Mouse (Mus musculus) heart, embryonic 11.5 days (tissue): ENCODE measurements at regions not wholly inside any gene's neighbourhood (a gene's known extent, or its start where the extent isn't known, plus 50 kb on each side); places are given as distances from the start of the nearest gene placed in this dataset.
A peak's percentile ranks its signal among the peaks of the same experiment; 100 is the strongest.

Source experiments
- ATAC-seq: fragments of 200-750 bp; cut with Nextera tagmentation; replicated peaks from 2 replicates; pipeline ENCODE4 v1.8.0; 2017; ENCODE audit warnings: moderate library complexity; ENCODE audit not compliant: insufficient number of reproducible peaks, low FRiP score, low TSS enrichment
- H3K27ac ChIP-seq: fragments of 300-500 bp; sonication (generic); 2 replicates; pipeline ENCODE4 v1.5.1; 2014; ENCODE audit warnings: mild to moderate bottlenecking, low read depth, low read length
- H3K27me3 ChIP-seq: fragments of 300-500 bp; sonication (generic); 2 replicates; pipeline ENCODE4 v1.6.1; 2014; ENCODE audit warnings: mild to moderate bottlenecking, low read length, mixed read lengths; ENCODE audit not compliant: control insufficient read depth, insufficient read depth
- H3K36me3 ChIP-seq: fragments of 300-500 bp; sonication (generic); 2 replicates; pipeline ENCODE4 v1.6.1; 2014; ENCODE audit warnings: mild to moderate bottlenecking, low read length, moderate library complexity, mixed read lengths; ENCODE audit not compliant: control insufficient read depth, insufficient read depth
- H3K4me1 ChIP-seq: fragments of 300-500 bp; sonication (generic); 2 replicates; pipeline ENCODE4 v1.6.1; 2014; ENCODE audit warnings: low read length; ENCODE audit not compliant: control insufficient read depth, insufficient read depth
- H3K4me2 ChIP-seq: fragments of 300-500 bp; sonication (generic); 2 replicates; pipeline ENCODE4 v1.6.1; 2014; ENCODE audit warnings: mild to moderate bottlenecking, moderate library complexity
- H3K4me3 ChIP-seq: fragments of 300-500 bp; sonication (generic); 2 replicates; pipeline ENCODE4 v1.5.1; 2014; ENCODE audit warnings: low read depth, low read length
- H3K9ac ChIP-seq: fragments of 300-500 bp; sonication (generic); 2 replicates; pipeline ENCODE4 v1.6.1; 2014; ENCODE audit warnings: mild to moderate bottlenecking, low read depth, low read length, moderate library complexity
- H3K9me3 ChIP-seq: fragments of 300-500 bp; sonication (generic); replicated peaks from 2 replicates; pipeline ENCODE4 v1.6.1; 2016; ENCODE audit warnings: low read length; ENCODE audit not compliant: control insufficient read depth
- WGBS: fragments of 180-500 bp; shearing (Covaris S2); extraction: QIAGEN DNeasy Blood & Tissue Kit; methylation state at CpG from one replicate; pipeline ENCODE4 v1.1.7; 2014; ENCODE audit not compliant: insufficient replicate concordance; 5-methylcytosine and 5-hydroxymethylcytosine counted together

DNA sequence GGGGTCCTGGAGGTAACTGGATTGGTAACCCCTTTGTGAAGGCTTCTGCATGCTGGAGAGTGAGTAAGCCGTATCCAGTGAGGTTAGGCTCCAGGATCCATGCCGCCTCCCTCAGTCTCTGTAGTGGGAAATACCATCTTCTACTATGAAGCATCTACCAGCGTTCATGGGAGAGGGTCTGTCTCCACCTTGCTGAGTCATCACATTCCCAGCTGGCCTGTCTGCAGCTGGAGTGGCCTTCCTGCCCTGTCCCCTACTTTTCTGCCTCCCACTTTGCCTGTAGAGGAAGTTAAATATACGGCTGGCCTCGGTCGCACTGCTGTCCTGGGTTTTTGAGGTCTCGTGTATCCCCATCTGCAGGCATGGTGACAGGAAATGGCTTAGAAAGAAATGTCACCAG lies 78.0 kb upstream of the Sec14l1 start:
- Histone ChIP-seq H3K4me1 (no peaks in the 10 kb centered on the region), H3K9ac (no peak overlapping the region), H3K27me3 (no peaks in the 10 kb centered on the region; the same call in 1 of the 2 replicates), H3K27ac (no peak overlapping the region), H3K4me2 (no peak overlapping the region), H3K4me3 (no peak overlapping the region), H3K9me3 (no peaks in the 10 kb centered on the region), H3K36me3 (no peaks in the 10 kb centered on the region)
- no peak for ATAC-seq
- WGBS, result 67% methylated on average over 7 of the region's 7 CpGs

DNA sequence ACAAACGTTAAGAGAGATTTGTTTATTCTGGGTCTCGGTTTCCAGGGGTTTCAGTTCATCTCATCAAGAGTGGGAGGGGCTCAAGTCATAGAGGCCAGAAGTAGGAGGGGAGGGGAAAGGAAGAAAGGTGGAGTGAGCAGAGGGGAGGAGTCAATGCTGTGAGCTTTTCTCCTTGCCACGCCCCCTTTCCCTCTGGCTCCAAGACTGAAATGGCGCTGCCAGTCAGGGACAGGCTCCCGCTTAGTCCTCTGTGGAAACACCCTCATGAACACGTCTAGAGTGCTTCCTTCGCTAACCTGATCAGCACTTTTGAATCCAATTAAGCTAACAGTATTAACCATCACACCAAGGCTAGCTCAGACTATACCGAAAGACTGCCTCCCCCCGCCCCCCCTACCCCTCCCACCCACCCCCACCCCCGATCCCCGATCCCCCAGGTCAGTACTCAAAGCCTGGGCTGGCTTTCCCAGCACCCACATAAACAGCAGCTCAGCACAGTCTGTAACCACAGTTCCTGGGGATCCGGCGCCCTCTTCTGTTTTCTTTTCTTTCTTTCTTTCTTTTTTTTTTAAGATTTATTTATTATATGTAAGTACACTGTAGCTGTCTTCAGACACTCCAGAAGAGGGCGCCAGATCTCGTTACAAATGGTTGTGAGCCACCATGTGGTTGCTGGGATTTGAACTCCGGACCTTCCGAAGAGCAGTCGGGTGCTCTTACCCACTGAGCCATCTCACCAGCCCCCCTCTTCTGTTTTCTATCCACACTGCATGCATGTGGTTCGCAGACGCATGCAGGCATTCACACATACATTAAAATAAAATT lies 76.5 kb upstream of the Sec14l1 start:
- H3K9ac ChIP-seq, result no peak overlapping the region
- H3K36me3 ChIP-seq, result no peaks in the 10 kb centered on the region
- 34% methylated on average over 20 of the region's 20 CpGs for WGBS
- no peak; the same call in 1 of the 2 replicates for ATAC-seq
- no peaks in the 10 kb centered on the region for H3K4me1 ChIP-seq
- peak overlapping the region; percentile 34 for H3K4me2 ChIP-seq
- H3K27me3 ChIP-seq, result peaks cover 12% of the 10 kb centered on the region
- H3K27ac ChIP-seq, result no peak overlapping the region
- no peak overlapping the region for H3K4me3 ChIP-seq
- no peaks in the 10 kb centered on the region for H3K9me3 ChIP-seq

DNA sequence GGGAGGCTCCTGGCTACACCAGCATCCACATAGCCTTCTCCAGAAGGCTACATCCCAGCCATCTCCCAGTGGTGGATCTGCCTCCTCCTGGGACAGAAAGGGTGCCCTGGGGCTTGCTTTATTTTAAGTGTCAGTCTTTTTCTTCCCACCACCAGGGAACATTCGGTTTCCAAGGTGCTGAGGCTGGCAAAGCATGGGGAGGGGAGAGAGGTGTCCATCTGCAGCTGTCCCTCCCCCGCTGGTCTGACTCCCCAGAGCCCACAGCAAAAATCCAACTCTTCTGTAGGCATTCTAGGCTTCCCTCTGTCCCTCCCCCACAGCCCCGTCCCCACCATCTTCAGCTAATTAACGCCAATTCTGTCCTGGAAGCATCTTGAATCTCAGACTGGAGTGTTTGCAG lies 74.1 kb upstream of the Sec14l1 start:
- Histone ChIP-seq H3K4me2 (no peak overlapping the region), H3K4me3 (no peak overlapping the region), H3K9me3 (no peaks in the 10 kb centered on the region), H3K4me1 (no peaks in the 10 kb centered on the region), H3K27ac (no peak overlapping the region), H3K9ac (no peak overlapping the region), H3K36me3 (no peaks in the 10 kb centered on the region), H3K27me3 (peaks cover 14% of the 10 kb centered on the region)
- no peak for ATAC-seq
- WGBS, result 21% methylated on average over 4 of the region's 4 CpGs

DNA sequence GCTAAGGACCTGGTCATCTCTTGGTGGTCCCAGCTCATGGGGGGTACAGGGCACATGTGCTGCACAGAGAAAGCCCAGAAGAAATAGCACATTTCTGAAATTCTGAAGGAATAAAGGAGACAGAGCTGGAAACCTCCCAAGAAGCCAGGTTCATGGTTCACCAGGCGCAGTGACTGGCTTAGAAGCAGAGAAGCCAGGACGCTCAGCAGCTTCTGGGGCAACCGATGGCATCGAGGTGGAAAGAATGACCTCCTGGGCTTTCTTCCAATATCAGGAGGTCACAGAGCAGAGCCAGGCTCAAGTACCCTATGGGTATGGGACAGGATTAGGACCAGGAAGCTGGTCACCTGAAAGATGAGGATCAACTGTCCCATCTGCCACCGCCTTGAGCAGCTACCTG lies 72.6 kb upstream of the Sec14l1 start:
- H3K4me2 ChIP-seq, result no peak overlapping the region
- H3K27me3 ChIP-seq, result peaks cover 14% of the 10 kb centered on the region
- WGBS, result 76% methylated on average over 5 of the region's 5 CpGs
- H3K4me3 ChIP-seq, result no peak overlapping the region
- H3K27ac ChIP-seq, result no peak overlapping the region
- ATAC-seq, result no peak
- H3K9me3 ChIP-seq, result no peaks in the 10 kb centered on the region
- H3K36me3 ChIP-seq, result no peaks in the 10 kb centered on the region
- peaks cover 9% of the 10 kb centered on the region for H3K4me1 ChIP-seq
- no peak overlapping the region for H3K9ac ChIP-seq

DNA sequence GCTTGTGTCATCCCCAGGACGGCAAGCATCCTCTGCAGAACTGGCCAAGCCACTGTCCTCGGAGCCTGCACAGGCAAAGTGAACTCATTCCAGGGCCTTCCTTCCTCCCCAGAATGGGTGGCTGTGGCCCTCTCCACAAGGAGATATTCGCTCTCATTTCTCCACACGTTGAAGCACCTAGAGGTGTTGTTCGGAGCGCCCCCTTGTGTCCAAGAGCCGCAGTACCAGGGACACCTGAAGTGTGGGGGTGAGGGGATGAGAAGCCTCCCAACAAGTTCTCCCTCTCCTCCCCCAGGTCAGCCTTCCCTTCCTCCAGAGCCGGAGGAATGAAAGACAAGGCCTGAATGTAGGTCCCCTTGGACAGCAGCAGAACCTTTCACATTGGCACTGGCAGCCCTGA lies 71.4 kb upstream of the Sec14l1 start:
- H3K27ac ChIP-seq, result no peak overlapping the region
- no peak for ATAC-seq
- WGBS, result 9% methylated on average over 8 of the region's 8 CpGs

DNA sequence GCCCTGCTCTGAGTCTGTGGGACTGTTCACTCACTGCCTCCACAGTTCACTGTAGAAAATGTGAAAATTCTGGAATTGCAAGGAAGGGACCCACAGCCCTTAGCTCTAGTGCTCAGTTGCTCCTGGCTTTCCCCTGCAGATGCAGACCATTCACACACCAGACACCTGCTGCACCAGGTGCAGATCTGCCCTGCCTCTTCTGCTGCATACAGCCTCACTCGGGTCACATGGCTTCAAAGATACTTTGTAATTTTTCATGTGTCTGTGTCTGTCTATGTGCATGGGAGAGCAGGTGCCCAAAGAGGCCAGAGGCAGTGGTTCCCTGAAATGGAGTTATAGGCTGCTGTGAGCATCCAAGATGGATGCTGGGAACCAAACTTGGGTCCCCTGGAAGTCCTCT lies 70.2 kb upstream of the Sec14l1 start:
- H3K4me1 ChIP-seq, result peaks cover 13% of the 10 kb centered on the region
- no peak overlapping the region for H3K4me2 ChIP-seq
- no peaks in the 10 kb centered on the region for H3K36me3 ChIP-seq
- no peak overlapping the region for H3K9ac ChIP-seq
- no peak for ATAC-seq
- H3K4me3 ChIP-seq, result no peak overlapping the region
- no peaks in the 10 kb centered on the region for H3K9me3 ChIP-seq
- peaks cover 14% of the 10 kb centered on the region for H3K27me3 ChIP-seq
- 72% methylated on average over 1 of the region's 1 CpGs for WGBS
- H3K27ac ChIP-seq, result no peak overlapping the region

More for the DNA sequence above, 71.4 kb upstream of the Sec14l1 start:
- Histone ChIP-seq H3K4me1 (peaks cover 13% of the 10 kb centered on the region), H3K4me2 (0 out of 2 replicates have a peak overlapping the region, but pooled peaks have one; percentile 8), H3K9ac (no peak overlapping the region), H3K27me3 (peaks cover 14% of the 10 kb centered on the region), H3K36me3 (no peaks in the 10 kb centered on the region), H3K9me3 (no peaks in the 10 kb centered on the region), H3K4me3 (no peak overlapping the region)

DNA sequence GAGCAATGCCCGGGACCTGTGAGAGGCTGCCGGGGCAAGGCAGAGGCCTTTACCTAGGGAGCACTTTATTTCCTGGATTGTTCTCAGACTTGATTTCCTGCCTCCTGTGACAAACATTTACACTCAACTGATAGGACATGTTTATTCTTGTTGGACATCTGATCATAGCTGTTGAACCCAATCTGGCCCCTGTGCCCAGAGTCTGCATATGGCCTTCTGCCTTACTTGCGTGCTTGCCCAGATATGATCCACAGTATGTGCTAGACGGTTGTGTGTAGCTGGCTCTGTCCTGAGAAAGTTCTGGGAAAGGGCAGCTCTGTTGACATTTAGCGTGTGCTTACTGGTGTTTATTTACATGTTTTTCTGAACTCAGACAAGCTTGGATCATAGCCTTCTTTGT lies 68.3 kb upstream of the Sec14l1 start:
- WGBS, result 86% methylated on average over 5 of the region's 5 CpGs
- Histone ChIP-seq H3K27ac (peak overlapping the region; percentile 82; the same call in 1 of the 2 replicates), H3K4me2 (no peak overlapping the region), H3K9ac (no peak overlapping the region), H3K4me1 (peaks cover 13% of the 10 kb centered on the region), H3K36me3 (no peaks in the 10 kb centered on the region), H3K9me3 (no peaks in the 10 kb centered on the region), H3K4me3 (no peak overlapping the region), H3K27me3 (peaks cover 14% of the 10 kb centered on the region)
- ATAC-seq, result no peak

DNA sequence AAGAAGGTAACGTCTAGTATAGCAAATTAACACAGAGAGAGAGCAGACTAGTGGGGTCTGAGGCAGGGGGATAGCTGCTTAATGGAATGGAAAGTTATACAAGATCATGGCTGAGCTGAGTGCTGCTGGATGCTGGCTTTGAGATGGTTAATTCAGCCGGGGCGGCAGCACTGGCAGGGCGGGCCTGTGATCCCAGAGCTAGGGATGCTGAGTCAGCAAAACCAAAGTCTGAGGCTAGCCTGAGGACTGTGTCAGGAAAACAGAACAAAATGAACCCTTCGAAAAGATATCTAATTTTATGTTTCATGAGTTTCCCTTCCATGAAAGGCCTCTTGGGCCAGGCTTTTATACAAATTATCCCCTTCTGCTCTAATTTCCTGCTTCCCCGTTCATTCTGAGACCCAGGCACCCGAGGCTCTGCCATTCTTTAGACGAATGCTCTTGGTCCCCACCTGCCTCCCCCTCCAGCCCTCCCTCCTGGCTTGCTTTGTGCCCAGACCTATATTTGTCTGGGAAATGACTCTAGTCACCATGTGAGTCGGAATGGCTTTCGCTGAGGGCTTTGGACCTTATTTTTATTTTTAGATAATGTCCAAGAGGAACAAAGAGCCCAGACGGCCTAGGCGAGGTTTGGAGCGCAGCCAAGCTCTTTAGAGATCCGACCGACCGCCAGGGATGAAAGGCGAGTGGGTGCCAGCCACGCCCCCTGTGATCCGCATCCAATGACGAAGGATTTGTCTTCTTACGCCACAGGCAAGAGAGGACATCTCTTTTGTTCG lies 67.6 kb upstream of the Sec14l1 start:
- peaks cover 13% of the 10 kb centered on the region for H3K4me1 ChIP-seq
- peaks cover 13% of the 10 kb centered on the region for H3K27me3 ChIP-seq
- H3K9me3 ChIP-seq, result no peaks in the 10 kb centered on the region
- 0 out of 2 replicates have a peak, but pooled peaks have one; percentile 25 for ATAC-seq
- no peaks in the 10 kb centered on the region for H3K36me3 ChIP-seq
- peak overlapping the region; percentile 15 for H3K4me2 ChIP-seq
- peak overlapping the region; percentile 82 for H3K27ac ChIP-seq
- no peak overlapping the region for H3K4me3 ChIP-seq
- H3K9ac ChIP-seq, result 0 out of 2 replicates have a peak overlapping the region, but pooled peaks have one; percentile 40
- 20% methylated on average over 22 of the region's 22 CpGs for WGBS
